Mouse (Mus musculus): ENCODE data around the gene Lingo2.

DNA sequence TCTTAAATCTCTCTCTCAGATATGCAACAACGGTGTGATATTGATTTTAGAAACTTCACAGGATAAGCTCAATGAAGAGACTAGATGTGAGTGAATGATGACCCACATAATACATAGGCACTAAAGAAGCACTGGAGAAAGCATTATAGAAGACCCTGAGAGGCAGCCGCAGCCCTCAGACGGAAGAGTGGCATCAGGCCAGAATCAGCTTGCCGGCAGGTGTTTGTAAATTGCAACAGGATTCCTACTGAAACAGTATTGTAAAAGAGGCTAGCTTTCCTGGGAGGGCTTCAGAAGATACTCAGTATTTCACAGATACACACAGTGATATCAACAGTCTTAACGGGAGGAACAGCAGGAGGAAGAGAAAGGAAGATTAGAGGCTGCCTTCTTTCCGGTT lies 1184.6 kb downstream of the Lingo2 start:
- TF ChIP-seq POLR2A (IDR thresholded peaks at IDR 0.05; ENCODE audit: borderline replicate concordance, low read depth, low read length) (no peak), CTCF (IDR thresholded peaks at IDR 0.05; ENCODE audit: low read depth, low read length) (no peak)
